20 mouse cellular contexts compared by ENCODE assay signal in genomic region chrX:20521578-20521977, GRCm38 (mm10). TPM values are rescaled to one million over a fixed set of nuclear protein-coding genes. Genes with fewer than 3 reads are reported as not detected.
"Had no signal": no experiment of that assay in that cellular context is flagged by ENCODE, and none has a peak within 500 bp of the region (broad histone marks: within the 10 kb centered on the region; RNA-seq: fewer than 3 reads in every experiment).

No protein-coding gene starts in this region.

- DNase-seq: gastrocnemius, adult 2 months; gastrocnemius, postnatal 10 days; gastrocnemius, postnatal 25 days; heart, adult 18-20 months; heart, postnatal 10 days; heart, postnatal 4 days; kidney, adult 18-20 months; kidney, adult 8-10 months; kidney, postnatal 10 days; kidney, postnatal 25 days; kidney, postnatal 4 days; layer of hippocampus, postnatal 36 days; left cerebral cortex, postnatal 4 days had no signal

- ATAC-seq: hindbrain, embryonic 16.5 days; inflammation-experienced regulatory T-cells, adult 6 months; intestine, embryonic 15.5 days; intestine, postnatal 0 days; liver, embryonic 12.5 days had no signal

RNA-seq across cellular contexts. Expression of gene Rgn, which starts 28.0 kb away (rescaled TPM):
- total RNA-seq: gastrocnemius, adult 2 months; gastrocnemius, postnatal 25 days had no signal
- polyA plus RNA-seq: hindbrain, embryonic 12.5 days; inflammation-experienced regulatory T-cells, adult 6 months; limb, embryonic 11.5 days had no signal
